Mouse (Mus musculus) cortical plate, adult 2 months (tissue): Measurements from ENCODE around the gene Shq1. TPM values are rescaled to one million over a fixed set of nuclear protein-coding genes. Genes with fewer than 3 reads are reported as not detected.

ENCODE experiments used
- H3K27ac ChIP-seq: fragments of 200-500 bp; 2 replicates; pipeline ENCODE4 v1.5.1; 2012; ENCODE audit warnings: low read length, control low read depth, inconsistent platforms; ENCODE audit not compliant: insufficient read depth
- H3K4me1 ChIP-seq: fragments of 200-500 bp; 2 replicates; pipeline ENCODE4 v1.6.1; 2011; ENCODE audit warnings: low read length; ENCODE audit not compliant: control insufficient read depth, insufficient read depth
- H3K4me3 ChIP-seq: fragments of 200-500 bp; 2 replicates; pipeline ENCODE4 v1.5.1; 2011; ENCODE audit warnings: mild to moderate bottlenecking, low read length, control low read depth; ENCODE audit not compliant: insufficient read depth
- CTCF ChIP-seq: fragments of 200-500 bp; IDR thresholded peaks from 2 replicates; pipeline ENCODE4 v1.5.1; 2011; ENCODE audit warnings: mild to moderate bottlenecking, control low read depth, low read length; ENCODE audit not compliant: insufficient read depth; ENCODE audit errors: extremely low read depth
- POLR2A ChIP-seq: fragments of 200-500 bp; IDR thresholded peaks from 2 replicates; pipeline ENCODE4 v1.6.1; 2011; ENCODE audit warnings: mild to moderate bottlenecking, low read length, control low read depth; ENCODE audit not compliant: insufficient read depth; ENCODE audit errors: extremely low read depth
- polyA plus RNA-seq: library from polyadenylated mRNA; depleted of rRNA; stranded (reverse); fragments of >200 nt; gene quantifications from 2 replicates; pipeline ENCODE4 v1.2.3, GENCODE M21; 2012

Shq1 gene
- polyA plus RNA-seq, 1 experiment, result 3.3 TPM

DNA sequence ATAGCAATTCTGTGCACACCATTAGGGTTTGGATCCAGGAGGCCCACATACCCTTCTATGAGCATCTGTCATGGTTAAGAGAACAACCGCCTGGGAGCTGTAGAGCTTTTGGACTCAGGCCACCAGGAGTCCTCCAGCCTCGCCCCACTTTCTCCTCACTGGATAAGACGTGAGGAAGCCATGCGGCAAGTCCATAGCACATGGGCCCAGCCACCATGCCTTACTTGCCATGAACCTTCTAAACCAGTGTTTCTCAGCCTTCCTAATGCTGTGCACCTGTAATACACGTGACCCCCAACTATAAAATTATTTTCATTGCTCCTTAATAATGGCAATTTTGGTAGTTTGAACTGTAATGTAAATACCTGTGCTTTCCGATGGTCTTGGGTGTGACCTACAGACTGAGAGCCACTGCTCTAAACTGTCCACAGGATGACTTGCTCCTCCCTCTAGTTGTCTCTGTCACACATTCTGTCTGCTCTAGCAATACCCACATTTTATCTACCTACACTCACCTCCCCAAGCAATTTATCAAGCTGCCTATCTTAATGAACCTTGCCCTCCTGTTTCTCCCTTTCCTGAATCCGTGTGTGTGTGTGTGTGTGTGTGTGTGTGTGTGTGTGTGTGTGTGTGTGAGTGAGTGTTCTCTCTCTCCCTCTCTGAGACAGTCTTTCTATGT, 59.9 kb downstream of the Shq1 start:
- Histone ChIP-seq H3K27ac (no peak overlapping the region), H3K4me3 (no peak overlapping the region), H3K4me1 (no peaks in the 10 kb centered on the region)
- TF ChIP-seq POLR2A (no peak), CTCF (no peak)

DNA sequence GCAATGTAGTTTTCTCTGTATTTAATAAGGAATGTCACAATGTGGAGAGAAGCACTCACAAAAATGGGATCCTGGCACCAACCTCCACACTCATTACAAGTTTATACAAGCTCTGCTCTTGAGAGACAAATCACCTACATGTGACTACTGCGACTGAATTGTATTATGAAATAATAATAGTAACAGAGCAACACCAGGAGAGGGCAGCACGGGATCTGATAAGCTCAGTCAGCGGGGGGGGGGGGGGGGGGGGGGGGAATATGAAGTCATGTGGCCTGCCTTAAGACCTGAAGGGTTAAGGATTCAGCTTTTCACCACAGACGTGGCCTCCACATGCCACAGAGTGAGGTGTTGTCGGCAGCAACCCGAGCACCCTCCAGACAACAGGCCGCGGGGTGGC, 60.8 kb downstream of the Shq1 start:
- no peak for TF ChIP-seq POLR2A
- no peak for TF ChIP-seq CTCF
- Histone ChIP-seq H3K4me3 (no peak overlapping the region), H3K27ac (no peak overlapping the region), H3K4me1 (no peaks in the 10 kb centered on the region)

DNA sequence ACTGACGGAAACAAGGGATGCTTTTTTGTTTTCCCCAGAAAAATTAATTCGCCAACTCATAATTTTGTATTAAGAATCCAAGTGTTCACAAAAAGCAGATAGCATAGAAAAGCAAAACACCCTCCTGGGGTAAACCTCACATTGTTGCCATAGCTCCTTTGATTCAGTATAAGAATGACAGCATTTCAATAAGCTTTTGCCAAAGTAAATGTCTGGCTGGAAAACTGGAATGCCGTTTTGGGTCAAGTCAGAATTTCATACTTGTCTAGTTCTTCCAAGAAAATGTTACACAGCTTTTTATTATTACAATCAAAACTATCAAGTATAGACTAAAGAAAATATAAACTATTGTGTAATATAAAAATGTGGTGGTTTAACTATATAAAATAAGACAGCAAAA, 61.7 kb downstream of the Shq1 start:
- no peak for TF ChIP-seq CTCF
- no peak for TF ChIP-seq POLR2A
- no peaks in the 10 kb centered on the region for H3K4me1 ChIP-seq
- no peak overlapping the region for H3K27ac ChIP-seq
- H3K4me3 ChIP-seq, result no peak overlapping the region

DNA sequence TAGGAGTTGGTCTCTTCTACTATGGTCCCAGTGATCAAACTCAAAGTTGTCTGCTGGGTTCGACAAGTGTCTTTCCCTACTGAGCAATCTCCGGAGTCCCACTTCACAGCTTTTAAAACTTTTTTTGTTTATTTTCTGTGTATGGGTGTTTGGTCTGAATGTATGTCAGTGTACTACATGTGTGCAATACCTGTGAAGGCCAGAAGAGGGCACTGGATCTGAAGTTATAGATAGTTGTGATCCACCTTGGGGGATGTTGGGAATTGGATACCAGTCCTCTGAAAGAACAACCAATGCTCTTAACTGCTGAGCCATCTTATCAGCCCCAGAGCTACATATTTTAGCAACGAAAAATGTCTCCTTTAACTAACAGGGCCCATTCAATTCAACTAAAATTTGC, 62.5 kb downstream of the Shq1 start:
- no peak overlapping the region for H3K4me3 ChIP-seq
- no peak overlapping the region for H3K27ac ChIP-seq
- H3K4me1 ChIP-seq, result no peaks in the 10 kb centered on the region
- TF ChIP-seq CTCF (no peak), POLR2A (no peak)

DNA sequence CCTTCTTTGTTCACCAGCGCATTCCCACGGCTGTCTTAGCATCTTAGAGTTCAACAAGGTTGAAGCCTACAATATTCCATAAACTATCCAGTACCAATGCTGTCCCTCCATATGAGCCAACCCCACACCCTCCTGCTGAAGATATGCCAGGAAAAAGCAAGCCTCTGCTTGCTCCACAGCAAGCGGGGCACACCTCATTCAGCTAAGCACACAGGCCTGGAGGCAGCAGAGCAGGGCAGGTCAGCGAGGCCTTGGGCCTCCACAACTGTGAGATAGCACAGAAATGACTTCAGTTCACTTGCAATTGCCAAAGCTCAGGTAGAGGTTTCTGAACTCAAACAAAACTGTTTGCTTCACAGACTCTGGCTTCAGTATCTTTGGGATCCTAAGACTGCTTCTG, 64.2 kb downstream of the Shq1 start:
- Histone ChIP-seq H3K27ac (no peak overlapping the region), H3K4me3 (no peak overlapping the region), H3K4me1 (no peaks in the 10 kb centered on the region)
- TF ChIP-seq CTCF (no peak), POLR2A (no peak)

DNA sequence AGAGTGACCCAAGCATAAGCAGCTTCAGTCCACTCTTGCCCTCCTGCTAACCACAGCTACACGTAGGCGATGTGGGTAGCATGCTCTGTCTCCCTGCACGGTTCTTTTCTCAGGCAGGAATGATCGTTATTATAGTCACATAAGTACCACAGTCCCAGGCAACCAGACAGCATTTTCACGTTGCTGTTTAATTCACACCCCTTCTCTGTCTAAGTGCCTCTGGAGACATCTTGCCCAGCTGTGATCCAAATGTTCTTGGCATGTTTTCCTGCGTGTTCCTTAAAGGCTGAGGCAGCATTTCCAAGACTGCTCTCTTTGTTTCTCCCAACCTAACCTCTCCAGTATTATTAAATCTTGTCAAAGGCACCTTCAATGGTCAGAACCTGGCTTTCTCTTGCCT, 67.3 kb downstream of the Shq1 start:
- H3K4me3 ChIP-seq, result no peak overlapping the region
- H3K27ac ChIP-seq, result no peak overlapping the region
- no peaks in the 10 kb centered on the region for H3K4me1 ChIP-seq
- TF ChIP-seq POLR2A, result no peak

DNA sequence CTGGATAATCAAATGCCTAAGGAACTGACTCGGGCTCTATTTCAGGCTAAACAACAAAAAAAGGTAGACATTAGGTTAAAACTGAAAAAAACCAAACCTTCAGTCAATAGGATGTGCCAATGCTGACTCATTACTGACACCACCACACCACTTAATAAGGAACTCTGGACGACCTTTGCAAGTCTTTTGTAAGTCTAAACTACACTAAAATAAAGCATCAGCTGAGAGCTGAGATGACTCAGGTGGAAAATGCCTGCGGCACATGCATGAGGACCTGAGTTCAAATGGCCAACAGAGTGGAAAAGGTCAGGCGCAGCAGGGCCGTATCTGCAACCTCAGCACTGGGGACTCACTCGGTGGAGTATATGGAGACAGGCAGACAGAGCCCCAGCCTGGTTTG, 69.3 kb downstream of the Shq1 start:
- H3K4me3 ChIP-seq, result no peak overlapping the region
- no peak overlapping the region for H3K27ac ChIP-seq
- TF ChIP-seq POLR2A, result no peak
- no peak for TF ChIP-seq CTCF
- H3K4me1 ChIP-seq, result no peaks in the 10 kb centered on the region

DNA sequence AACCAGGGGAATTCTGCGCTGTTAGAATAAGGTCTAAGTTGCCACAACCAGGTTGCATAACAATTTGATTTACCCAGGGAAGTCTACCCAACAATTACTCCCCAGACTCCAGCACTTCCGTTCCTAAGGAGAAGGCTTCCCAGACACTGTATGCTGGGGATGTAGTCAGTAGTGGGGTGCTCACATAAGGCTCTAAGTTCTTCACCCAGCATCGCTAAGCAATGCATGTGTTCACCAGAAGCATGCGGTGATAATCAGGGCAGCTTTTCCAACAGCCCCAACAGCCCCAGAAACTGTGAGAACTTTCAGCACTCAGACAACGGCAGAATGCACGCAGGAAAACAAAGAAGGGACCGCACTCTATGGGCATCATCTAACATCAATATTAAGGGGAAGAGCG, 77.1 kb downstream of the Shq1 start:
- H3K4me1 ChIP-seq, result no peaks in the 10 kb centered on the region
- TF ChIP-seq CTCF, result no peak
- no peak for TF ChIP-seq POLR2A
- no peak overlapping the region for H3K27ac ChIP-seq
- no peak overlapping the region for H3K4me3 ChIP-seq

DNA sequence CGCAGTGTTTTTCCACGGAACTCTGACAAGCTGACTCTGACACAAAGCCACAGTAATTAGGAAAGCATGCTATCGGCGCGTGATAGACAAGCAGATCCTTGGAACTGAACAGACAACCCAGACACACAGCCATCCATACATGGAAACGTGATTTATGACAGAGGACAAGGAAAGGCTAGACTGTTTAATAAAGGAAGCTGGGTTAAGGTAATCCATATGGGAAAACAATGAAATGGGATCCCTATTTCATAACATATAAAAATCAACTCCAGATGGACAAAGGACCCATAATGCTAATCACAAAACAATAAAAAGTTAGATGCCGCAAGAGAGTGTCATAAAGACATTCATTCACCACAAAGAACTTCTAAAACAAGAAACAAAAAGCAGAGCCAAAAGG, 78.0 kb downstream of the Shq1 start:
- no peak for TF ChIP-seq CTCF
- TF ChIP-seq POLR2A, result no peak

DNA sequence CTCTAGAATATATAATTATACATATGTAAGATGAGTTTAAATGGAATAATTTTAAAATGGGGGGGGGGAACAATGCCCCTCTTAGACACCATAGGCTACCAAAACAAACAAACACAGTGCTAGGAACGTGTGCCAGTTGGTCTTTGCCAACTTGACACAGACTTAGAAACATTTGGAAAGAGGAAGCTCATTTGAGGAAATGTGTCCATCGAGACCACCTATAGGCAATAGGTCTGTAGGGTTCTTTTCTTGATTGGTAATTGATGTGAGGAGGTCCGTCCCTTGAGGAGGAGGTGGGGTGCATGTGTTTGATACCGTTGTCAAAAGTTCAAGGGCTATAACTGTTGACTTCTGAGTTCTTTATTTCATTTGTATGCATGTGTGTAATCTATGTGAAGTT, 80.4 kb downstream of the Shq1 start:
- Histone ChIP-seq H3K27ac (no peak overlapping the region), H3K4me3 (no peak overlapping the region), H3K4me1 (no peaks in the 10 kb centered on the region)
- no peak for TF ChIP-seq CTCF
- TF ChIP-seq POLR2A, result no peak

More for the DNA sequence above, 78.0 kb downstream of the Shq1 start:
- H3K4me3 ChIP-seq, result no peak overlapping the region
- no peaks in the 10 kb centered on the region for H3K4me1 ChIP-seq
- no peak overlapping the region for H3K27ac ChIP-seq

DNA sequence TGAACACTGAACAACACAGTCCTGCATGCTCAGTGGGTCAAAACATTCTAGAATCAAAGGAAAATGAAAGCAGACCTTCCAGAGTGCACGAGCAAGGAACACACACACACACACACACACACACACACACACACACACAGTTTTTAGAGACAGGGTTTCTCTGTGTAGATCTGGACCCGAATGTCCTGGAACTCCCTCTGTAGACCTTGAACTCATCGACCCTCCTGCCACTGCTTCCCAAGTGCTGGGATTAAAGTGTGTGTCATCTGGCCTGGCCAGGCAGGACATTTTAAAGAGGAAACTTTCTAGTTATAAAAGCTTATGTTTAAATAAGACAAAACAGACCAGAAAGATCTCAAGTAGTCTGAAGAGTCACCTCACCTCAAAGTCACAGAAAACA, 82.1 kb downstream of the Shq1 start:
- Histone ChIP-seq H3K4me1 (no peaks in the 10 kb centered on the region), H3K4me3 (no peak overlapping the region), H3K27ac (no peak overlapping the region)
- TF ChIP-seq CTCF, result no peak
- no peak for TF ChIP-seq POLR2A
